Comparison of ENCODE assay signal across 10 mouse cellular contexts in genomic region chr15:97374085-97374844, GRCm38 (mm10).
DNase-seq lines count a peak whose midpoint lies in the region; ATAC-seq and TF ChIP-seq lines count a peak whose summit lies in the region.
"Had no signal": no experiment of that assay in that cellular context is flagged by ENCODE, and none has a peak within 500 bp of the region (broad histone marks: within the 10 kb centered on the region; RNA-seq: fewer than 3 reads in every experiment).

No protein-coding gene starts in this region.

- no peak for TF ChIP-seq POLR2A in ES-Bruce4 (IDR thresholded peaks at IDR 0.05; ENCODE audit: insufficient read depth, low read length)

- WGBS in lung, embryonic 14.5 days: 74% methylated on average over 8 of the region's 8 CpGs
- 58% methylated on average over 8 of the region's 8 CpGs for WGBS in limb, embryonic 15.5 days

- TF ChIP-seq EP300 in ES-Bruce4 (IDR thresholded peaks at IDR 0.05; ENCODE audit: insufficient read depth, low read depth, low read length): no peak

- ATAC-seq in erythroblast, adult 5-6 weeks (replicated peaks; ENCODE audit: low FRiP score, poor library complexity, severe bottlenecking): no peak
- no peak for ATAC-seq in lung, embryonic 14.5 days (ENCODE audit: insufficient read depth)
- ATAC-seq in limb, embryonic 15.5 days (ENCODE audit: insufficient number of reproducible peaks, low FRiP score, low TSS enrichment, low read depth): no peak

- peaks cover 71% of the 10 kb centered on the region for H3K4me1 ChIP-seq in erythroblast, embryonic 14.5 days (ENCODE audit: control insufficient read depth)
- peaks cover 14% of the 10 kb centered on the region; the same call in 1 of the 2 replicates for H3K4me1 ChIP-seq in lung, embryonic 14.5 days (ENCODE audit: insufficient read depth)
- peaks cover 1% of the 10 kb centered on the region for H3K4me1 ChIP-seq in ES-Bruce4 (ENCODE audit: control insufficient read depth, insufficient read depth, low read length)
- H3K4me1 ChIP-seq in limb, embryonic 15.5 days: peaks cover 12% of the 10 kb centered on the region; the same call in 1 of the 2 replicates

- peaks cover 37% of the 10 kb centered on the region for H3K36me3 ChIP-seq in erythroblast, embryonic 14.5 days (ENCODE audit: control insufficient read depth)
- H3K36me3 ChIP-seq in lung, embryonic 14.5 days (ENCODE audit: insufficient read depth): no peaks in the 10 kb centered on the region
- H3K36me3 ChIP-seq in ES-Bruce4 (ENCODE audit: control insufficient read depth, insufficient read depth, low read length, poor library complexity, severe bottlenecking): no peaks in the 10 kb centered on the region
- no peaks in the 10 kb centered on the region for H3K36me3 ChIP-seq in limb, embryonic 15.5 days

- no peak for TF ChIP-seq CTCF in lung, embryonic 14.5 days (IDR thresholded peaks at IDR 0.05; ENCODE audit: low read depth)
- no peak for TF ChIP-seq CTCF in ES-Bruce4 (IDR thresholded peaks at IDR 0.05; ENCODE audit: low read depth, low read length)

- no peak overlapping the region for H3K9ac ChIP-seq in lung, embryonic 14.5 days
- H3K9ac ChIP-seq in ES-Bruce4 (ENCODE audit: low read depth, poor library complexity, severe bottlenecking): peak overlapping the region; percentile 87
- H3K9ac ChIP-seq in limb, embryonic 15.5 days: no peak overlapping the region

- H3K27me3 ChIP-seq in erythroblast, embryonic 14.5 days (ENCODE audit: control insufficient read depth): peaks cover 2% of the 10 kb centered on the region; the same call in 1 of the 2 replicates
- no peaks in the 10 kb centered on the region for H3K27me3 ChIP-seq in lung, embryonic 14.5 days (ENCODE audit: insufficient read depth, low read length)
- no peaks in the 10 kb centered on the region for H3K27me3 ChIP-seq in ES-Bruce4 (ENCODE audit: control insufficient read depth, insufficient read depth, low read length, poor library complexity, severe bottlenecking)
- no peaks in the 10 kb centered on the region for H3K27me3 ChIP-seq in limb, embryonic 15.5 days

- no peak overlapping the region for H3K27ac ChIP-seq in lung, embryonic 14.5 days (ENCODE audit: low read depth)
- H3K27ac ChIP-seq in ES-Bruce4 (ENCODE audit: insufficient read depth, low read length): peak overlapping the region; percentile 98
- H3K27ac ChIP-seq in limb, embryonic 15.5 days: no peak overlapping the region

- no peak for DNase-seq in lung, embryonic 14.5 days
- no peak for DNase-seq in lung, postnatal 25 days (ENCODE audit: low spot score)
- DNase-seq in right cerebral cortex, postnatal 25 days: no peak
- no peak for DNase-seq in left cerebral cortex, adult 9 months (ENCODE audit: low spot score in 2 of 2)
- DNase-seq: cerebellum, postnatal 10 days; kidney, adult 18-20 months had no signal

- peak overlapping the region; percentile 48 for H3K4me3 ChIP-seq in erythroblast, embryonic 14.5 days (replicated peaks)
- no peak overlapping the region for H3K4me3 ChIP-seq in lung, embryonic 14.5 days (ENCODE audit: low read depth, low read length)
- H3K4me3 ChIP-seq in ES-Bruce4 (ENCODE audit: low read depth, low read length): peak overlapping the region; percentile 63
- no peak overlapping the region for H3K4me3 ChIP-seq in limb, embryonic 15.5 days

- no peaks in the 10 kb centered on the region for H3K9me3 ChIP-seq in erythroblast, embryonic 14.5 days (ENCODE audit: control insufficient read depth, low read length)
- H3K9me3 ChIP-seq in lung, embryonic 14.5 days (ENCODE audit: low read depth, low read length): no peaks in the 10 kb centered on the region
- H3K9me3 ChIP-seq in ES-Bruce4 (replicated peaks; ENCODE audit: control insufficient read depth, insufficient read depth, low read length, poor library complexity, severe bottlenecking): no peaks in the 10 kb centered on the region
- H3K9me3 ChIP-seq in limb, embryonic 15.5 days: no peaks in the 10 kb centered on the region

- H3K4me2 ChIP-seq in lung, embryonic 14.5 days: peak overlapping the region; percentile 50
- H3K4me2 ChIP-seq in limb, embryonic 15.5 days: 0 out of 2 replicates have a peak overlapping the region, but pooled peaks have one; percentile 36

Comparison
In these comparisons a context has a peak if more than half of its experiments do, and no peak if none do; other contexts are left out.
1. H3K4me3 ChIP-seq: peak in erythroblast, embryonic 14.5 days (single experiment) and ES-Bruce4 (single experiment); none in lung, embryonic 14.5 days (single experiment) and limb, embryonic 15.5 days (single experiment).